Mouse (Mus musculus): ENCODE results near the gene Slc22a20.

DNA sequence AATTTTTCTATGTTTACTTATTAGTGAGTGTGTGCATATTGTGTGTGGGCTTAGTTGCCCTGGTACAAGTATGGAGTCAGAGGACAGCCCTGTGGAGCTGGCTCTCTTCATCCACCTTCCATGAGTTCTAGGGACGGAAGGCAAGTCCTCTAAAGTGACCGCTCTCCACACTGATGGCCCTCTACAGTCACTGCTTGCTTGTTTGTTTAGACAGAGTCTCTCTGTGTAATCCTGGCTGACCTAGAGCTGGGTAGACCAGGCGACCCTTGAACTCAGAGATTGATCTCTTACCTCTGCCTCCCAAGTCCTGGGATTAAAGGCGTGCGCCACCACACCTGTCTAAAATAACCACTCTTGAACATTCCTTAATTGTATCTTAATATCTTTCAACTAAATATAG is 28.6 kb downstream of the Slc22a20 start:
- TF ChIP-seq POLR2A (IDR thresholded peaks at IDR 0.05; ENCODE audit: insufficient read depth, low read depth, low read length) (no peak), CTCF (IDR thresholded peaks at IDR 0.05; ENCODE audit: insufficient read depth, low read depth, low read length) (no peak)

Measured in olfactory bulb, adult 2 months (tissue).